Mouse (Mus musculus): ENCODE measurements around the gene Camk2d. TPM values are rescaled to one million over a fixed set of nuclear protein-coding genes. Genes with fewer than 3 reads are reported as not detected.

The Camk2d gene
- polyA plus RNA-seq, 1 experiment from 2014 or later, result 19.7 TPM

DNA sequence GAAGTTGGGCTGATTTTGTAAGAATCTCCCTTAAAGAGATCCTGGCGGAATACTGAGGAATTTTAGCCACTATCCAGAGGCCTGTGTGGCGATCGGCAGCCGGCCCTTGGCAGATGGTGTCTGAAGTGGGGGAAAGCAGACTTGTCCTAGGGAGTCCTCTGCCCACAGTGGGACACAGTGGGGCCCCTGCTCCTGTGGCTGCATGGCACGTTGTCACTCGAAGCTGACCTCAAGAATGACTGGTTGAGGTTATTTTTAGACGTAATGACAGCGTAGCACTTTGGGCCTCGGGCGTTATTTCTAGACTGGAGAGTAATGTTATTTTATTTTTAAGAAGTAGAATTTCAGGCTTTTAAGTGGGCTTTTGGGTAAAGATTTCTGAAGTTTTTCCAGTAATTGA lies 62.7 kb downstream of the Camk2d start:
- ATAC-seq (ENCODE audit: low FRiP score, low read depth), result no peak
- 72% methylated on average over 10 of the region's 10 CpGs for WGBS
- Histone ChIP-seq H3K27ac (replicated peaks) (no peak overlapping the region), H3K9ac (replicated peaks) (no peak overlapping the region), H3K36me3 (no peaks in the 10 kb centered on the region), H3K9me3 (no peaks in the 10 kb centered on the region), H3K4me1 (no peaks in the 10 kb centered on the region), H3K27me3 (no peaks in the 10 kb centered on the region), H3K4me3 (no peak overlapping the region), H3K4me2 (replicated peaks) (no peak overlapping the region)

- ATAC-seq (ENCODE audit: low FRiP score, low read depth), result no peak
- Histone ChIP-seq H3K27me3 (no peaks in the 10 kb centered on the region), H3K4me2 (replicated peaks) (no peak overlapping the region), H3K9ac (replicated peaks) (no peak overlapping the region), H3K4me3 (no peak overlapping the region), H3K9me3 (no peaks in the 10 kb centered on the region), H3K4me1 (no peaks in the 10 kb centered on the region), H3K36me3 (no peaks in the 10 kb centered on the region), H3K27ac (replicated peaks) (no peak overlapping the region)
- 80% methylated on average over 8 of the region's 8 CpGs for WGBS
Observed at GRCm38 (mm10) chr3:126659235-126659634, 63.1 kb downstream of the Camk2d start.

DNA sequence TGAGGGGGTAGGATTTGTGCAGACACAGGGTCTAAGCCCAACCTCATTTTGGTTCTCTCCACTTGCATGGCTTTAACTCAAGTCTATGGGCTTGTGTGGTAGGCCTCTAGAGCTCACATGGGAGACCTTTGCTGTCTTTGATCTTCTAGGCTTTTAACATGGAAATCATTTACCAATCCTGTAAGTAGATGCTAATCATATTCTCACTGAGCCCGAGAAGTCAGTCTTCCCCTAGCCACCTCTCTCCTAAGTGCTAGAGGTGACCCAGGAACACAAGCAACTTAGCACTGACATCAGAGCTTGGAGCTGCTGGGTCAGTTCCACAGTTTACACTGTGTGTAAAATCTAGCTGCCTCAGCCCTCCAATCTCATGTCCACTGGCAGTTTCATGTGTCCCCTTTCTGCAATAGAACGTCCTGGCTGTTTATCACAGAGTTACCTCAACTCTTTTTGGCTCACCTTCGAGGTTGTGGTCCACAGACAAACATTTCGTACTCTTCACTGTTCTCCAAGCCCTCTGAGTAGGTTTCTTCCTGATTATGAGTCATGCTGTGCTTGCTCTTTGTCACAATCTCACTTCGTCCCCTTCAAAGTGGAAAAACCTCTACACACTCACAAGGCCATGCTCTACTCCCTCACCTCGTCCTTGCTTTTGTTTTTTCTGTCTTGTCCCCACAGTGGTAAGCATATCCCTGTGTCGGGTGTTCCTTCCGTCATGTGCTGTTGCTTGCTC lies 63.9 kb downstream of the Camk2d start:
- Histone ChIP-seq H3K9me3 (no peaks in the 10 kb centered on the region), H3K4me2 (replicated peaks) (no peak overlapping the region), H3K4me1 (no peaks in the 10 kb centered on the region), H3K4me3 (no peak overlapping the region), H3K27me3 (no peaks in the 10 kb centered on the region), H3K27ac (replicated peaks) (no peak overlapping the region), H3K9ac (replicated peaks) (no peak overlapping the region), H3K36me3 (no peaks in the 10 kb centered on the region)
- no peak for ATAC-seq (ENCODE audit: low FRiP score, low read depth)
- WGBS, result 79% methylated on average over 8 of the region's 8 CpGs

- no peak overlapping the region for H3K27ac ChIP-seq (replicated peaks)
- H3K4me3 ChIP-seq, result no peak overlapping the region
- H3K9me3 ChIP-seq, result no peaks in the 10 kb centered on the region
- no peaks in the 10 kb centered on the region for H3K27me3 ChIP-seq
- ATAC-seq (ENCODE audit: low FRiP score, low read depth), result no peak
- H3K4me2 ChIP-seq (replicated peaks), result no peak overlapping the region
- no peak overlapping the region for H3K9ac ChIP-seq (replicated peaks)
- no peaks in the 10 kb centered on the region for H3K36me3 ChIP-seq
- WGBS, result 91% methylated on average over 2 of the region's 2 CpGs
- no peaks in the 10 kb centered on the region for H3K4me1 ChIP-seq
Observed at GRCm38 (mm10) chr3:126660575-126660974, 64.5 kb downstream of the Camk2d start.

DNA sequence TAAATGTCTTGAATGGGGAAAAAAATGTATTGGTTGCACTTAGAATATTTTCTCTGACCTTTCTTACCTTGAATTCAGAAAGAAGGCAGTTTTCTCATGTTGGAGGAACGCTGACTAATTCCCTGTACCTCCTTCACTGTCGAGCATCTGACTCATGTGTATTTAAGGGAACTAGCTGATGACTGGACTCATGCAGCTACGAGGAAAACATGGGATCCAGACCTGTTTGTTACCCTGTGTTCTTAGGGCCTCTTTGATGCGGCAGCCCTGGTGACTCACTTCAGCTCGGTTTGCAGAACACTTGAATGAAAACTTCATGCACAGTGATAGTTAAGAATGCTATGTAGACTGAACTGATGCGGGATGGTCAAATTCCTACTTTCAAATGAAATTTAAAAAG lies 64.9 kb downstream of the Camk2d start:
- ATAC-seq (ENCODE audit: low FRiP score, low read depth), result no peak
- Histone ChIP-seq H3K9ac (replicated peaks) (no peak overlapping the region), H3K4me3 (no peak overlapping the region), H3K9me3 (no peaks in the 10 kb centered on the region), H3K4me1 (no peaks in the 10 kb centered on the region), H3K27me3 (no peaks in the 10 kb centered on the region), H3K27ac (replicated peaks) (no peak overlapping the region), H3K36me3 (no peaks in the 10 kb centered on the region), H3K4me2 (replicated peaks) (no peak overlapping the region)
- 89% methylated on average over 6 of the region's 6 CpGs for WGBS

GRCm38 (mm10) chr3:126661920-126662319 lies 65.8 kb downstream of the Camk2d start:
- Histone ChIP-seq H3K4me3 (no peak overlapping the region), H3K9ac (replicated peaks) (no peak overlapping the region), H3K4me1 (no peaks in the 10 kb centered on the region), H3K36me3 (no peaks in the 10 kb centered on the region), H3K4me2 (replicated peaks) (no peak overlapping the region), H3K27ac (replicated peaks) (no peak overlapping the region), H3K9me3 (no peaks in the 10 kb centered on the region), H3K27me3 (no peaks in the 10 kb centered on the region)
- WGBS, result 90% methylated on average over 3 of the region's 3 CpGs
- no peak for ATAC-seq (ENCODE audit: low FRiP score, low read depth)

DNA sequence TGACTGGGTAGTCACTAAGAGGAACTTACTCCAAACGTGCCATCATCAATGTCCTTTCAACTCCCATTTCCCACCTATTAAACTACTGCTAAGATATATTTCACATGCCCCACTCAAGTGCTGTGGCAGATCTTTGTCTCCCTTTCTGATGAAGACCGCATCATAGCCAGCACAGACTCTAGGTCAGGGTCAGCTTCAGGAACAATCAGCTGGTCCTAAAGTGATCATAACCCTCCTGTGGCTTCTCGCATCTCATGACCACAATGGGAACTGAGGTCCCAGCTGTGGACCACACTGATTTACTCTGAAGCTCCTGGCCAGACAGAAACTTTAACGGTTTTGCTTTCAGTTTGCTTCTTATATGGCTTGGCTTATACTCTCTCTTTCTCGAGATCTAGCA lies 67.3 kb downstream of the Camk2d start:
- Histone ChIP-seq H3K4me3 (no peak overlapping the region), H3K27ac (replicated peaks) (no peak overlapping the region), H3K27me3 (no peaks in the 10 kb centered on the region), H3K9me3 (no peaks in the 10 kb centered on the region), H3K4me1 (peaks cover 8% of the 10 kb centered on the region; the same call in 1 of the 2 replicates), H3K9ac (replicated peaks) (no peak overlapping the region), H3K4me2 (replicated peaks) (no peak overlapping the region), H3K36me3 (no peaks in the 10 kb centered on the region)
- 77% methylated on average over 5 of the region's 5 CpGs for WGBS
- no peak for ATAC-seq (ENCODE audit: low FRiP score, low read depth)

DNA sequence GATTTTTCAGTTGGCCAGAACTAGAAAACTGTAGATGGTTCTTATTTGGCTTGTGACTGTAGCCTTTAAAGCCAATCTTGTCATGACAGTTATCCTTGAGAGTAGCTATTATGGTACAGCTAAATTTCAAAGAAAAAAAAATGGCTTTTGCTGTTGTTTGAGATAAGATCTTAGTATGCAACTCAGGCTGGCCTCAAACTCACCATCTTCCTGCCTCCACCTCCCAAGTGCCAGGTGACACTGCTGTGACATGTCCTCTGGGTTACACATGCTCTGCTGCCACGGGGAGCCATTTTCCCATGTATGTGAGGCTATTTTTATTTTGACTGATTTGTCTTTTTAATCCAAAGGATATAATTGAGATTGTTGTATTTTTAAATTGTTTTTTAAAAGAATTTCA lies 69.8 kb downstream of the Camk2d start:
- no peaks in the 10 kb centered on the region for H3K36me3 ChIP-seq
- no peaks in the 10 kb centered on the region for H3K27me3 ChIP-seq
- no peak for ATAC-seq (ENCODE audit: low FRiP score, low read depth)
- no peak overlapping the region for H3K27ac ChIP-seq (replicated peaks)
- no peak overlapping the region for H3K4me2 ChIP-seq (replicated peaks)
- 92% methylated on average over 1 of the region's 1 CpGs for WGBS
- peaks cover 16% of the 10 kb centered on the region; the same call in 1 of the 2 replicates for H3K4me1 ChIP-seq
- no peaks in the 10 kb centered on the region for H3K9me3 ChIP-seq
- H3K4me3 ChIP-seq, result no peak overlapping the region
- no peak overlapping the region for H3K9ac ChIP-seq (replicated peaks)

DNA sequence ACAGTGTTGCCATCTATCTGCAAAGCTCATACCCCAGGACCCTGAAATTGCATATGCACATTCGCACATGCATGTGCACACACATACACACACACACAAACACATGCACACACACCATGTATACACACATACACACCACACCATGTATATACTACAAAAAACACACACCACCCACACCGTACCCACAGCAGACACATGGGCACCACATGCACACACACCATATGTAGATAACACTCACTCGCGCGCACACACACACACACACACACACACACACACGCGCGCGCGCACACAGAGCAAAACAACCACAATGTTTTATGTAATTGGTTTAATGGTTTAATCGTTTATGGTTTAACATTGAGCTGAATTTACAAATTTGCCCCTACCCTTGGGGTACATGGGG lies 70.9 kb downstream of the Camk2d start:
- no peak overlapping the region for H3K4me2 ChIP-seq (replicated peaks)
- no peak overlapping the region for H3K9ac ChIP-seq (replicated peaks)
- no peak overlapping the region for H3K4me3 ChIP-seq
- H3K27me3 ChIP-seq, result no peaks in the 10 kb centered on the region
- peaks cover 25% of the 10 kb centered on the region for H3K4me1 ChIP-seq
- ATAC-seq (ENCODE audit: low FRiP score, low read depth), result peak; percentile 39; the same call in 1 of the 2 replicates
- no peaks in the 10 kb centered on the region for H3K9me3 ChIP-seq
- no peak overlapping the region for H3K27ac ChIP-seq (replicated peaks)
- H3K36me3 ChIP-seq, result no peaks in the 10 kb centered on the region
- 96% methylated on average over 11 of the region's 11 CpGs for WGBS

GRCm38 (mm10) chr3:126667451-126667850 lies 71.3 kb downstream of the Camk2d start:
- WGBS, result 64% methylated on average over 7 of the region's 7 CpGs
- peak; percentile 47; the same call in 1 of the 2 replicates for ATAC-seq (ENCODE audit: low FRiP score, low read depth)
- H3K4me1 ChIP-seq, result peaks cover 28% of the 10 kb centered on the region

DNA sequence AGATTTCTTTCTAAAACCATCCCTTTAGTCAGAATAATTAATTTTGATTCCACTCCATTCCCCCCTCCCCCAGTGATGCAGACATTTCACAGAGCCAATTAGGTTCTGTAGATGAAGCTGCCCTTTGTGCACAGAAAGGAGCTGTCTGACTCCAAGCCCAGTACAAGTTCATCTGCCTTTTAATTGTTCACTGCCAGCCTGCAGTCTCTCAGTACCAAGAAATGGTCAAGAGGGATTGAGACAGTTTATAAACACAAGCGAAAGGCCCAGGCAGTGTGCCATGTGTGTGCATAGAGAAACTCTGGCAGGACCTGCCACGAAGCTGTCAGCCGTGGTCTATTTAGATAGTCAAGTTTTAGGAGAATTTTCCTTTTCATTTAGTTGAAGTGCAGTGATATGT lies 72.0 kb downstream of the Camk2d start:
- H3K9me3 ChIP-seq, result no peaks in the 10 kb centered on the region
- H3K4me1 ChIP-seq, result peaks cover 29% of the 10 kb centered on the region
- H3K27me3 ChIP-seq, result no peaks in the 10 kb centered on the region
- 82% methylated on average over 3 of the region's 3 CpGs for WGBS
- no peak overlapping the region for H3K4me3 ChIP-seq
- H3K9ac ChIP-seq (replicated peaks), result no peak overlapping the region
- no peak overlapping the region for H3K4me2 ChIP-seq (replicated peaks)
- no peak overlapping the region for H3K27ac ChIP-seq (replicated peaks)
- H3K36me3 ChIP-seq, result no peaks in the 10 kb centered on the region
- ATAC-seq (ENCODE audit: low FRiP score, low read depth), result no peak; the same call in 1 of the 2 replicates

More at GRCm38 (mm10) chr3:126667451-126667850, 71.3 kb downstream of the Camk2d start:
- H3K27ac ChIP-seq (replicated peaks), result no peak overlapping the region
- no peak overlapping the region for H3K4me2 ChIP-seq (replicated peaks)
- H3K27me3 ChIP-seq, result no peaks in the 10 kb centered on the region
- H3K36me3 ChIP-seq, result no peaks in the 10 kb centered on the region
- no peaks in the 10 kb centered on the region for H3K9me3 ChIP-seq
- no peak overlapping the region for H3K9ac ChIP-seq (replicated peaks)
- H3K4me3 ChIP-seq, result no peak overlapping the region

DNA sequence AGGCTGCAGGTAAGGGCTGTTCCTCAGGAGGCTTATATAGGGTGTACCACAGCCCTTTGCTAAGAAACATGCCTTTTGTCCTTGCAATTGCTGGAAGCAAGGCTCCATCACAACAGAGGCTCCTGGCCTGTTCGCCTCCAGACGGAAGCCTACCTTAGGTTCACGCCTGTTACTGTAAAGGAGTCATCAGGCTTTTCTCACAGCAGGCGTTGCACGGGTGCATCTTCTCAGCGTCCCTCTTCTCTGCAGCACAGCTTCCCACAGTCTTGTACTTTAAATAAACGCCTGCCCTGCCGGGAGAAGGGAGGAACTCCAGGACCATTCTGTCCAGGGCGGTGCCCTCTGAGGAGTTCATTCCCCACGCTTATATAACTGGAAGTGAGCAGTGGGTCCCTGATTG lies 72.6 kb downstream of the Camk2d start:
- no peak overlapping the region for H3K4me3 ChIP-seq
- no peak overlapping the region for H3K4me2 ChIP-seq (replicated peaks)
- no peak overlapping the region for H3K9ac ChIP-seq (replicated peaks)
- no peaks in the 10 kb centered on the region for H3K27me3 ChIP-seq
- H3K27ac ChIP-seq (replicated peaks), result no peak overlapping the region
- H3K36me3 ChIP-seq, result no peaks in the 10 kb centered on the region
- WGBS, result 56% methylated on average over 10 of the region's 10 CpGs
- no peaks in the 10 kb centered on the region for H3K9me3 ChIP-seq
- 0 out of 2 replicates have a peak, but pooled peaks have one; percentile 17 for ATAC-seq (ENCODE audit: low FRiP score, low read depth)
- H3K4me1 ChIP-seq, result peaks cover 29% of the 10 kb centered on the region

DNA sequence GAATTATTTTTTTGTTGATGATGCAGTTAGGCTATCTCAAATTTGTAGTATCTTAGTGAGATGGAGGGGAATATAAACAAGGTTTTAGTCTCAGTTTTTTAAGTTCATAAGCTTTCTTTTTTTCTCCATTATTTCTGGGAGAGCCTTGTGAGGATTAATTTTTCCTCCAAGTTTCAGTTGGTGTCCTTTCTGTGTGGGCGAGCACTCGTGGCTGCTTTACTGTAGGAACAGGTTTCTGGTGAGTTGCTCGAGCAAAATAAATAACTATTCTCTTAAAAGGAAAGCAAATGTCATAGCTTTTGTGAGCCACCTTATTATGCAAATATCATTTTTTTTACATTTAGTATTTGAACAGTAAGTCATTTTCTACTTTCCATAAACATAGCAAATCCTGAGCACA lies 74.3 kb downstream of the Camk2d start:
- no peaks in the 10 kb centered on the region for H3K9me3 ChIP-seq
- no peak overlapping the region for H3K9ac ChIP-seq (replicated peaks)
- H3K4me1 ChIP-seq, result peaks cover 29% of the 10 kb centered on the region
- no peak overlapping the region for H3K4me2 ChIP-seq (replicated peaks)
- no peak overlapping the region for H3K27ac ChIP-seq (replicated peaks)
- WGBS, result 73% methylated on average over 3 of the region's 3 CpGs
- no peaks in the 10 kb centered on the region for H3K36me3 ChIP-seq
- H3K4me3 ChIP-seq, result no peak overlapping the region
- no peak for ATAC-seq (ENCODE audit: low FRiP score, low read depth)
- H3K27me3 ChIP-seq, result no peaks in the 10 kb centered on the region
